Mouse (Mus musculus): ENCODE measurements around the gene Sirt4. TPM values are rescaled to one million over a fixed set of nuclear protein-coding genes. Genes with fewer than 3 reads are reported as not detected.
"Not testable (repeated sequence)": the region's sequence is repeated elsewhere in the genome, so short reads cannot be mapped to it uniquely, and the experiment has no call there.

Gene Sirt4
- total RNA-seq, 2 experiments from 2014 or later: 11.2 to 12.2 TPM

DNA sequence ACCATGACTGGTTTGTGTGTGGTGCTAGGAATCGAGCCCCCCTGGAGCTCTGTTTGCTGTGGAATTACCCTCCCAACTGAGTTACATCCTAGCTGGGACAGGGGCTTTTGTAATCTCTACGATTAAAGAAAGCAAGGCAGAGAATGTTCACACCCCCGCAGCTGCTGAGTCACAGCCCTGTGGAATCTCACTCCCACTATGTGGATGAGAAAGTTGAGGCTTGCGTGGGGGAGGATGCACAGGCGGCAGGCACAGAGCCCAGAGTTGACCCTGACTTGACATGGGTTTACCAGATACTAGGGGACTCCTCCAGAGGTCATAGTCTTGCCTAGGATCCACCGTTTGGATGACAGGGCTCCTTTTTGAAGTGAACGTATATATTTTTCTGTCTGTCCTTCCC is 12.5 kb upstream of the Sirt4 start:
- DNase-seq: no peak
- intact Hi-C loops (cut with DNase I): no loop called here

DNA sequence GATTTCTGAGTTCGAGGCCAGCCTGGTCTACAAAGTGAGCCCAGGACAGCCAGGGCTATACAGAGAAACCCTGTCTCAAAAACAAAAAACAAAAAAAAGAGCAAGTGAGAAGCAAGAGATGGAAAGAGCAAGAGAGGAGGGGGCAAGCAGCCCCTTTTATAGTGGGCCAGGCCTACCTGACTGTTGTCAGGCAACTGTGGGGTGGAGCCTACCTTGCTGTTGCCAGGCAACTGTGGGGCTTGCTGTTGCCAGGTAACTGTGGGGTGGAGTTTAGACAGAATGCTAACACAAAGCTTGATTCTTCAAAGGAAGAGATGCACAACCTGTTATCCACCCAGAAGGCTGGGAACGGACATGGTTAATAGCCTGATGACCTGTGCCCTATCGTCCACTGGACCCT is 11.1 kb upstream of the Sirt4 start:
- DNase-seq; intact Hi-C loops (cut with DNase I): not testable (repeated sequence)

DNA sequence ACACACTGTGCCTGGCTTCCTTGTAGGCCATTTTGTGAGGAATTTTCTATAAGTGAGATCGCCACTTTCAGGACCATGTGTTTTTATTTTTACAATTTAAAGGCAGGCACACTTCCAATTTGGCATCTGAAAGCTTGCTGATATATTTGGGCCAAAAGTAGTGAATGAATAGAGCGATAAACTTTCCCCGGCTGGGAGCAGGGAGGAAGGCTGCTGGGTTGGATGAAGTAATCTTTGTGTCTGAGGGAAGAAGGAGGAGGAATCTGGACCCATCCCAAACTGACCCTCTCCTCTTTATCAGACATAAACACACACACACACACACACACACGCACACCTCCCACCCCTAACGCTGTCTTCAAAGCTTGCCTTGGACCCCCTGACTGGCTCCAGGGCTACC is 8.9 kb upstream of the Sirt4 start:
- intact Hi-C loops (cut with DNase I): no loop called here

DNA sequence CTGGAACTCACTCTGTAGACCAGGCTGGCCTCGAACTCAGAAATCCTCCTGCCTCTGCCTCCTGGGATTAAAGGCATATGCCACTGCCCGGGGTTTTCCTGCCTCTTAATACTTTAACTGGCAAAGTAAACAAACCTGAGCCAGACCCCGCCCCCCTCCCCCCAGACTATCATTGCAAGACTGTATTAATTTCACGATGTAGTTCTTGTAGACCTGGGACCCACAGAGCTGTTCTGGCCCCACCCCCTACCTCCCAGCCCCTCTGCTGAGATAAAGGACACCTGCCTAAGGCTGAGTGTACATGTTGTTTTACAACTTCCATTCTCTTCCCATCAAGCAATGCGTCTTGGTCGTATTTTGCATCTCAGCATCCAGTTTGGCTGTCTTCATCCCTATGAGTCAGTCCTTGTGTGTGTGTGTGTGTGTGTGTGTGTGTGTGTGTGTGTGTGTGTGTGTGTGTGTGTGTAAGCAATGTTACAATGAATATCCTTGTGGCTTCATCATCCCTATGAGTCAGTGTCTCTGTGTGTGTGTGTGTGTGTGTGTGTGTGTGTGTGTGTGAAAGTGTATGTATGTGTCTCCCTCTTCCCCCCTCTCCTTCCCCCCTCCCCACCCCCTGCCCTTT is 8.3 kb upstream of the Sirt4 start:
- no peak for DNase-seq
- intact Hi-C loops (cut with DNase I): no loop called here

More for the DNA sequence above, 8.9 kb upstream of the Sirt4 start:
- no peak for DNase-seq

DNA sequence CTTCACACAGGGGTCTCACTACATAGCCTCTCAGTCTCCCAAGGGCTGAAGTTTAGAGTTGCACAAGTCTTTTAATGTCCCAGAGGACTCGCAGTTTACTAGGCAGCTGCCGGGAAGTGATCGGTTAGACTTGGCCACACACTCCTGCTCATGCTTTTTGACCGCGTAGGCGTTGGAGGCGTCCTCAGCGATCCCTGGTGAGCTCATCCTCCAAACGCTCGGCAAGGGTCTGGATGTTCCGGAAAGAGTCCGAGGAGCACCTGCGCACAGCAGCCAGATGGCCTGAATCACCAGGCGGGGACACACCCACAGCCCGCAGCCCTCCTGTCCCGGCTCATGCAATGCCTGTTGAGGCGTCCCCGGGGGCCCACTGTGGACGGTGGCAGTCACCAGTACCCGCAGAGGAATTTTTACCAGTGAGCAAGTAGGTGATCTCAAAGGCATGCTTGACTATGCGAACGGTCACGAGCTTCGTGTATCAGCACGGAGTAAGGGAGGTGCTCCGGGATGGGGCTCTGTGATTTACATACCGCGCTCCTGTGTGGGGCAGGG is 7.3 kb upstream of the Sirt4 start:
- peak; percentile 66 to 73 for DNase-seq

DNA sequence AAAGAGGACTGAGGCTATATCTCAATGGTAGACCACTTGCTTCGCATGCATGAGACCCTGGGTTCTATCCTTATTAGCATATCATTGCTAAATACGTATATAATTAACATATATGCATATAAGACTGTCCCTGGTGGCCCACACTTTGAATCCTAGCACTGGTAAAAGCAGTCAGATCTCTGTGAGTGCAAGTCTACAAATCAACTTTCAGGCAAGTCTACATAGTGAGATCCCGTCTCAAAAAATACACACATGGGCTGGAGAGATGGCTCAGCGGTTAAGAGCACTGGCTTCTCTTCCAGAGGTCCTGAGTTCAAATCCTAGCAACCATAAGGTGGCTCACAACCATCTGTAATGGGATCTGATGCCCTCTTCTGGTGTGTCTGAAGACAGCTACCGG is 6.6 kb upstream of the Sirt4 start:
- DNase-seq: no peak
- intact Hi-C loops (cut with DNase I): no loop called here

More for the DNA sequence above, 7.3 kb upstream of the Sirt4 start:
- intact Hi-C loops (cut with DNase I): no loop called here

DNA sequence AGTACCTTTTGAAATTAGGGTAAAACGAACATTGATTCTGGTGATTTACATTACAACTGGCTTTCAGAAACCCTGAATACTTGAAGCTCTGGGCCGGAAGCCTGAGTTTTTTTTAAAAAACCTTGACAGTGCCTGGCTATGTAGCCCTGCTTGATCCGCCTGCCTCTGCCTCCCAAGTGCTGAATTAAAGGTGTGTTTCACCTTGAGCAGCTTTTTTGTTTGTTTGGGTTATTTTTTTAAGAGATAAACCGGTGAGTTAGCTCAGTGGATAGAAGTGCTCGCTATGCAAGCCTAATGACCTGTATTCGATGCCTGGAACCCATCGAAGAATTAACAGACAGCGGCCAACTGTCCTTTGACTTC is 6.1 kb upstream of the Sirt4 start:
- no peak for DNase-seq
- intact Hi-C loops (cut with DNase I): no loop called here

DNA sequence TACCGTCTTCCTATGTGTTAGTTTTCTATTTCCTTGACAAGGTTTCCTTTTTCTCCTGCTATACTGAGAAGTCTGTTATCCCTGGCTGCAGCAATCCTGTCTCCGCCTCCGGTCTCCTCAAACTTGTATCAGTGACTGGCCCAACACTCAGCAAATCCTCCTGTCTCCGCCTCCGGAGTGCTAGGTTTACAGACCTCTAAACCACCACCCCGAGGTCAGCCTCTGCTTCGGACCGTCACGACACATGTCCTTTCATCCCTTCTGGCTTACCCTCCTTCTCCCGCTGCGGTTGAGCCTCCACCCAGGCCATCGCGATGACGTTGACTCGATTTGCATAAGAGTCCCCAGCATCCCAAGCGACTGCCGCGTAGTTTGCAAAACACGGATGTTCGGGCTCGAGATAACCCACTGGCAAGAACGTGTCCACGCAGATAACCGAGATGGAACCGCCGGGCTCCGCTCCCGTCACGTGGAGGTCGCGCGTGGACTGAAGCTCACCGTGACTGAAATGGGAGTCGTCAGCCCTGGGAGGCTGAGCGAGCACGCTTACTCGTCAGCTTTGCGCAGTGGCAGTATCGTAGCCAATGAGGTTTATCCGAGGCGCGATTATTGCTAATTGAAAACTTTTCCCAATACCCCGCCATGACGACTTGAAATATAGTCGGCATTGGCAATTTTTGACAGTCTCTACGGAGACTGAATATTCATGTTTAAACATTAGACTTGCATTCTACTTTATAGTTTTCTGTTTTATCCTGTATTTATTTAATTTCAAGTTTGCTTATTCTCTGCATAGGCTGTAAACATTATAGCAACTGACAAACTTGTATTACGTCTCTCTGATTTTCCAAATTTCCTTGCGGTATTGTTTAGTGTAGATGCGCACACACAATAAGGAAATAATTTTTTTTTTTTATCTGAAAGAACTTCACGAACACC is 5.4 kb upstream of the Sirt4 start:
- DNase-seq: peak; percentile 82 to 90
- intact Hi-C loops (cut with DNase I): no loop called here

DNA sequence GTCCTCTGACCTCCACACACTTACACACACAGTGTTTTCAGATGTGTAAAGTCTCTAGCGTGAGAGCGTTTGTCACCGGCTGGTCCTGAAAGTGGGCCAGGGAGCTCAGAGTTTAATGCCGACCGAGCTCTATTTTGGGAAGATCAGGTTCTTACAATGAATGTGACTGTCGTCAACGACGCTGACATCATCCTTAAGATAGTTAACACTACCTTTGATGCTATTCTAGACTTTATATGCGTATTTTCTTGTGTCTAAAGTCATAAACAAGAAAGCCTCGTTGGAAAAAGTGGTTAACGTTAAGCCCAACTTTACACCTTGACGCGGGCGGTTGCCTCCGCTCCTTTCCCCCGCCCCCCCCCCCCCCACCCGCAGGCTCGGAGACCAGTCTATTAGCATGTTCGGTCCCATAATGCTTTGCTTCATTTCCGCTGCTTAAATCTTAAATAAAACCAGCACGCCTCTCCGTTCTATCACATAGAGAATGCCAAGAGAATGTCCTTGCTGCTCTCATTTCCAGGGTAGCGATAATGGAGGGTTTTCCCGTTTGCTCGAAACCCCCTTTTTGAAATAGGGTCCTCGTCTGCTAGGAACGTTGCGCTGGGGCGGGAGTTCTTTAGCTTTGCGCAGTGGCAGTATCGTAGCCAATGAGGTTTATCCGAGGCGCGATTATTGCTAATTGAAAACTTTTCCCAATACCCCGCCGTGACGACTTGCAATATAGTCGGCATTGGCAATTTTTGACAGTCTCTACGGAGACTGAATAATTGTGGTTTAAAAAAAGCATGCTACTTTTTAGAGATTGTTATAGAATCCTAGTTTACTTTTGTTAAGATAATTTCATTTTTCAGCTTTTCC is 4.5 kb upstream of the Sirt4 start:
- DNase-seq: peak; percentile 49 to 77
- intact Hi-C loops (cut with DNase I): no loop called here

DNA sequence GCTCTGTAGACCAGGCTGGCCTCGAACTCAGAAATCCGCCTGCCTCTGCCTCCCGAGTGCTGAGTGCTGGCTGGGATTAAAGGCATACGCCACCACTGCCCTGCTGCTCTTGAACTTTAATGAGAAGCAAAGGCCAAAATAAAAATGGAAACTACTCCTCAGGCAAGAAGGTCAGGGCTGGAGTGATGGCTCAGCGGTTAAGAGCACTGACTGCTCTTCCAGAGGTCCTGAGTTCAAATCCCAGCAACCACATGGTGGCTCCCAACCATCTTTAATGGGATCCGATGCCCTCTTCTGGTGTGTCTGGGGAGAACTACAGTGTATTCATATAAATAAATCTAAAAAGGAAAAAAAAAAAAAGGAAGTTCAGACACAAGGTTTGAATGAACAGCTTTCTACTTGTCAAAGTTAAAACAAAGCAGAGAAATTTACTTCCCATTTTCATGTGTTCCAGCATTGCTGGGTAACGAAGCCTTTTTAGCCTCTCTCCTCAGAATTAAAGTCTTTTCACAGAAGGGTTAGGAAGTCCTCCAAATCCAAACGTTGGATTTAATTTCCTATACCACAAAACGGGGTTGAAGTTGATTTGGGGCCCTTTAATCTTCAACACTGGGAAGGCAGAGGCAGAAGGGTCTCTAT is 3.5 kb upstream of the Sirt4 start:
- no peak for DNase-seq
- intact Hi-C loops (cut with DNase I): no loop called here

DNA sequence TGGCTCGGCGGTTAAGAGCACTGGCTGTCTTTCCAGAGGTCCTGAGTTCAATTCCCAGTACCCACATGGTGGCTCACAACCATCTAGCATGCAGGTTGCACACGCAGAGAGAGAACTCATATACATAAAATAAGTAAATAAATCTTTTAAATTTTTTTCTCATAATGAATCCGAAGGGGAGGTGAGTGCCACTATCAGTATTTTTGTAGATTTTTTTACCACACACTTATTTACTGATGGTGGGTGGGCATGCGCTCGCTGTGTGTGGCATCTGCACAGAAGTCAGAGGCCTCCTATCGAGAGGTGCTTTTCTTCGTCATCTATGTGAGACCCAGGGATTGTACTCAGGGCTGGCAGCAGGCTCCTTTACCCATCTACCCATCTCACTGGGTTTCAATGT is 2.8 kb upstream of the Sirt4 start:
- DNase-seq: no peak
- intact Hi-C loops (cut with DNase I): no loop called here

DNA sequence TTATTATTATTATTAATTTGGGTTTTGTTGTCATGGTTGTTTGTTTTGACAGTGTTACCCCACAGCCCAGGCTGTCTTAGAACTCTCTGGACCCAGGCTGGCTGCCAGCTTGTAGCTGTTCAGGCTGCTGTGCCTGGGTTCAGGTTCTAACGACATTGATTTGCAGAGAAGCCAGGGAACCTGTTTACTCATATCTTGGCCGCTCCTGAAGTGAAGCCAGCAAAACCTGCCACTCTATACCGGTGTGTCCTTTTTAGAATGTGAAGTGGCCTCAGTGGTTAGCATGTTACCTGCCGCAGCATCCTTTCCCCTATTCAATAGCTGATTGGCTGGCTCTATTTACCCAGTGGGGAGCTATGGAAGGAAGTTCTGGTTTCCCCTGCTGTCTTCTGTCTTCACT is 2.2 kb upstream of the Sirt4 start:
- intact Hi-C loops (cut with DNase I): no loop called here

DNA sequence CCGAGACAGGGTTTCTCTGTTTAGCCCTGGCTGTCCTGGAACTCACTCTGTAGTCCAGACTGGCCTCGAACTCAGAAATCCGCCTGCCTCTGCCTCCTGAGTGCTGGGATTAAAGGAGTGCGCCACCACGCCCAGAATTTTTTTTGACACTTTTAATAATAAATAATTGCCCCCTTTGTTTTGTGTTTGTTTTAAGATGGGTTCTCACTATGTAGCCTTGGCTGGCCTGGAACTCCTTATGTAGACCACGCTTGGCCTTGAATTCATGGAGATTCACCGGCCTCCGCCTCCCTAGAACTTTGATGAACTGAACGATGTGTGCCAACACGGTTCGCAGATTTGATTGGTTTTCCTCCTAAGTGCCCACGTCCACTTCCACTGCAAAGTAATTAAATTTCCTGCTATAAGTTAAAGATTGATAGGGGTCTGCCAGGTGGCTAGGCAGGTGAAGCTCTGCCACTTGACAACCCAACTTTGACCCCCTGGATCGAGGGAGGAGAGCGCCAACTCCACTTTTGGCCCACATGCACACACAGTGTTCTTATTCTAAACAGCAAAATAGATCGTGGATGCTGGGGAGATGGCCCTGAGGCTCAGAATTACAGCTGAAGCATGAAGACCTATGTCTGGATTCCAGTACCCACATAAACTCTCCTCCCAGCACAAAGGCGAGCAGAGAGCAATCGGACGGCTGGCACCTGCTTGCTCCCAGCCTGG is 1.1 kb upstream of the Sirt4 start:
- DNase-seq: no peak
- intact Hi-C loops (cut with DNase I): no loop called here

More for the DNA sequence above, 2.2 kb upstream of the Sirt4 start:
- no peak for DNase-seq

DNA sequence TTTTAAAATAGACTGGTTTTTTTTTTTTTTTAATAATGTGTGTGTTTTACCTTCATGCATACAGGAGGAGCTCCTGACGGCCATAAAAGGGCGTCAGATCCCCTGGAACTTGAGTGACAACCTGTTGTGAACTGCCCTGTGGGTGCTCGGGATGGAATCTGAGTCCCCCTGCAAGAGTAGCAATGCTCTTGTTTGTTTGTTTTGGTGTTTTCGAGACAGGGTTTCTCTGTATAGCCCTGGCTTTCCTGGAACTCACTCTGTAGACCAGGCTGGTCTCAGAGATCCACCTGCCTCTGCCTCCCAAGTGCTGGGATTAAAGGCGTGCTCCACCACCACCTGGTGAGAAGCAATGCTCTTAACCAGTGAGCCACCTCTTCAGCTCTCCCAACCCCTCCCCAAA is 471 bp upstream of the Sirt4 start:
- no peak for DNase-seq
- intact Hi-C loops (cut with DNase I): no loop called here

DNA sequence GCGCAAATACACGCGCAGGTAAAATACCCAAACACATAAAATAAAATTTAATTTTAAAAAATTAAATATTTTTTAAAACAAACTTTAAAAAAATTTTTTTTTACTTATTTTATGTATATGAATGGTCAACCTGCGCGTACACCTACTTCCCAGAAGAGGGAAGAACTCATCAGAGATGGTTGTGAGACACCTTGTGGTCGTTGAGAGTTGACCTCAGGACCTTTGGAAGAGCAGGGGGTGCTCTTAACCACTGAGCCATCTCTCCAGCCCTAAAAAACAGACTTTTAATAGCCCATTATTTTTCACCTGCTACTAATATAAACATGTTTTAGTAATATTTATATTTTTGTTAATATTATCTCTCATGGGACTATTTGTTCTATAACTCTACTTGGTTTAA is 1.1 kb downstream of the Sirt4 start:
- no peak for DNase-seq
- intact Hi-C loops (cut with DNase I): no loop called here

DNA sequence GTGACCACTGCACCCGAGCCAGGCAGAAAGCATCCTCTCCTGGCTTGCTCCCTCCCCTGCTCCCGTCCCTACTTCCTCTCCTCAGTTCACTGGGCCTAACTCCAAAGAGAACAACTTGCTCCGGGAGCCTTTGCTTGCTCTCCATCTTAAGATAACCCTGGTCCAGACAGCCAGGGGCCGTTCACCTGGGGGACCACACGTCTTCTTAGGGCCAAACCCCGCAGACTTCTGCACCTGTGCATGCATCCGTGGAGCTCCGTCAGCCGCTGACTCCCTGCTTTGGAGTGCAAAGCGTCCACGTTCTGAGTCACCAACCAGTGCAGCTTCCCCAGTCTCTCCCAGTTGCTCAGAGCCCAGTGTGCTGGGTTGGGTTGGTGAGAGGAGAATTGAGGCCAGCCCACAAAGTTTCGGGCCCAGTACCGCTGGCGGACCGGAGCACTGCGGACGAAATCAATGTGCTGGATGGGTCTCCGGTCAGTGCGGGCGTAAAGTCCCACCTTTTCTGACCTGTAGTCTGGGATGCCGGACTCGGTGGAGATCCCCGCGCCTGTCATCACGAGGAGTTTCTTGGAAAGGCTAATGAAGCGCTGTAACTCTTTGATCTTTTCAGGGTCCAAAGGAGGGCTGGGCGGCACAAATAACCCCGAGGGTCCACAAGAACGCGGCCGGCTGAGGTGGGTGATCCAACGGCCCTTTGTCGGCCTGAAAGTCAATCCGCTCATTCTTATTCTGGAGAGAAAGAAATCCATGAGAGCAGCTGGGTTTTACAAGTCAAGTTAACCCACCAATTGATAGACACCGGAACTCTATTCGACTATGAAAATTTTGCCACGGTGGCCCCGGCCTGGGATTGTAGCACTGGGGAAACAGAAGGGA is 1.9 kb downstream of the Sirt4 start:
- intact Hi-C loops (cut with DNase I): no loop called here
- DNase-seq: no peak

DNA sequence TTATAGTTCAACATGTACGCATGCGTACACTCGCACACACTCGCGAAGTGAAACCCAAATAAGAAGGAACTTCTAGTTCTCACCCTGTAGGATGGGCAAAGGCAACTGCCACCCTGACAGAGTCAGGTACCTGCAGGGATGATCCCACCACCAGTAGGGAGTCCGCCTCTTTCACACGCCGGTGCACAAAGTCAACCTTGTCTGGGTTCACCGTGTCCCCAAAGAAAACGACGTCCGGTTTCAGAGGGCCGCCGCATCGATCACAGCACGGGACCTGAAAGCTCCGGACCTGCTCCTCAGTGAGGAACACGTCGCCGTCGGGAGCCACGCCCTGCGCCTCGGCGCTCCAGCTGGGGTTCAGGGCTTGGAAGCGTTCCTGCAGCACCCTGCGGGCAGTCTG is 4.4 kb downstream of the Sirt4 start:
- DNase-seq: no peak
- intact Hi-C loops (cut with DNase I): no loop called here

DNA sequence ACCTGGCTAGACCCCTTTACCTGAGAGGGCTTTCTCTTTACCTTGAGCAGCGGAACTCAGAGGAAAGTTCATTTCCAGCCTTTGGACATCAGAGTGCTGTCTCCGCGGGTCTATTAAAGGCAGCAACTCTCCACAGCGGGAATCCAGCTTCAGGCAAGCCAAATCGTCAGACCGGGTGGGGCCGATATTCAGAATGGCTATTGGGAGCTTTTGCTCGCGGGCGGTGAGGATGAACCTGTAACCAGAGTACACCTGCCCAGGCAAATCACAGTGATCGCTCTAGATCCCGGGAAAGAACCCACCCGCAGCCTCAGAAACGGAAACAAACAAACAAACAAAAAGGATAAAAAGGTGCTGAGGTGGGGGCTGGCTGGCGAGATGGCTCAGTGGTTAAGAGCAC is 5.0 kb downstream of the Sirt4 start:
- intact Hi-C loops (cut with DNase I): no loop called here
- no peak for DNase-seq
